Mouse (Mus musculus): Measurements from ENCODE around the gene Vmn1r118.
"Not testable (repeated sequence)": the region's sequence is repeated elsewhere in the genome, so short reads cannot be mapped to it uniquely, and the experiment has no call there.

Gene Vmn1r118

GRCm38 (mm10) chr7:20912247-20912646 is at the start of gene Vmn1r118:
Gene Vmn1r118 (minus strand): TSS chr7:20912347.
- not testable (repeated sequence) for ATAC-seq (ENCODE audit: low TSS enrichment)

GRCm38 (mm10) chr7:20884021-20884420 is 28.1 kb downstream of the Vmn1r118 start, which contains the start of gene Vmn1r117:
Gene Vmn1r117 (minus strand): TSS chr7:20884121.
- not testable (repeated sequence) for ATAC-seq (ENCODE audit: low TSS enrichment)

GRCm38 (mm10) chr7:20871956-20872355 is 40.2 kb downstream of the Vmn1r118 start, which contains the start of gene Vmn1r116:
Gene Vmn1r116 (plus strand): TSS chr7:20872256.
- ATAC-seq (ENCODE audit: low TSS enrichment), result not testable (repeated sequence)
